Mouse (Mus musculus): ENCODE data around the gene Adpgk. TPM values are rescaled to one million over a fixed set of nuclear protein-coding genes. Genes with fewer than 3 reads are reported as not detected.

The Adpgk gene
- total RNA-seq (2023): 58.0 TPM

DNA sequence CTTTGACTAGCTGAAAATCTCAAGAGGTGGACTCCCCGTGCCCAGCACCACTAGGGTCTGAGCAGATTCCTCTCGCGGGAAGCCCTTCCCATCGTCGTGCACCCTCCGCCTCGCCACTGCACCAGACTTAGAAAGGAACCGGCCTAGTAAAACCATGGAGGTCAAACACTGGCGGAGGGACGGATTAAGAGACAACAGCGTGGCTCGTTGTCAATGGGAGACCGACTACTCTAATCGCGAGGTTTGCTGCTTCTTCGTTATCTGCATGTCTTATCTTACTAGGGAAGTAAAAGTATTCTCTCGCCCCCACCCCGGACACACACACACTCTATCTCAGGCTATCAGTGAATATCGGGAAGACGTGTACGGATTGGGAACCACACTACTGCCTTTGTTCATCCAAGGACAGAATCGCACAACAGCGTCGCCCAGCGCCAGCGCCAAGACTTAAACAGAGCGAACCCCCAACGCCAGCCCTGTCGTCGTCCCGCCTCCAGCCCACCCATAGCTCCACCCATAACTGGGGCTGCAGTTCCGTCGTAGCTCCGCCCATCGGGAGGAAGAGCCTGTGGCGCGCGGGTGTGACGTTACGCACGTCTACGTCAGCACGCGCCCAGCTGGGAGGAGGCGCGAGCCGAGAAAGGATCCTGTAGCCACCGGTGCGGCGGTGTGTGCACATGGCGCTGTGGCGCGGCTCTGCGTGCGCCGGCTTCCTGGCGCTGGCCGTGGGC lies at the start of gene Adpgk:
TSS of gene Adpgk (plus strand) at position 602 of the 731 bp plus-strand sequence.

DNA sequence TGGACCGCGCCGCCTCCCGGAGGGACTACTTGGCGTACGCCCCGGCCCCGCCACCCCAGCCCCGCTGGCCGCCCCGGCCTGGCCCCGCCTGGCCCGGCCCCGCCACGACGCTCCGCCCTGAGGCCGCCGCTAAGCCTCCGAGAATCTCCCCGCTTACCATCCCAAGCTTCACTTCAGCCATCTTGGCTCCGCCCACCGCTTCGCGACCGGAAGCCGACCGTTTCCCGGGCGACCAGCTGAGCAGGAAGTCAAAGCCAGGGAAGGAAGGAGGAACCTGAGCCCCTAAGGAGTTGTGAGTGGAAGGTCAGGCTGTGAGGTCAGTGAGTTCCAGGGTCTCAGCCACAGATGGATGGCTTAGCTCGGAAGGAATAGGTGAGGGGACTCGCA lies 61.9 kb downstream of the Adpgk start, which contains the start of gene Bbs4:
TSS of gene Bbs4 (minus strand) at position 256 of the 387 bp plus-strand sequence.

Other genes starting within 250 kb of the Adpgk start
- gene Bbs4, start 62.0 kb downstream of the Adpgk start, total RNA-seq (2023): 6.1 TPM
- 159 TPM for gene Arih1, start 195.1 kb downstream of the Adpgk start, total RNA-seq (2023)
- 41.8 TPM for gene Hexa, start 248.0 kb downstream of the Adpgk start, total RNA-seq (2023)
- gene Tmem202, start 248.3 kb downstream of the Adpgk start, total RNA-seq (2023): 1.1 TPM